Mouse (Mus musculus) liver, postnatal 0 days (tissue): ENCODE measurements around the gene 1110008L16Rik. TPM values are rescaled to one million over a fixed set of nuclear protein-coding genes. Genes with fewer than 3 reads are reported as not detected.
A peak's percentile ranks its signal among the peaks of the same experiment; 100 is the strongest.

ENCODE experiments used
- ATAC-seq: fragments of 200-750 bp; cut with Nextera tagmentation; 2 replicates; pipeline ENCODE4 v1.8.0; 2017; ENCODE audit warnings: mild to moderate bottlenecking, moderate library complexity
- DNase-seq: peaks from one replicate; pipeline ENCODE4 v3.0.0-alpha.2; 2016
- H3K27ac ChIP-seq: fragments of 300-500 bp; sonication (generic); 2 replicates; pipeline ENCODE4 v1.5.1; 2014; ENCODE audit warnings: antibody characterized with exemption, moderate library complexity, mild to moderate bottlenecking, low read depth
- H3K27me3 ChIP-seq: fragments of 300-500 bp; sonication (generic); 2 replicates; pipeline ENCODE4 v1.6.1; 2014; ENCODE audit warnings: low read length, control low read depth, mixed read lengths; ENCODE audit not compliant: insufficient read depth
- H3K36me3 ChIP-seq: fragments of 300-500 bp; sonication (generic); replicated peaks from 2 replicates; pipeline ENCODE4 v1.6.1; 2014; ENCODE audit warnings: mild to moderate bottlenecking, control low read depth, low read length, moderate library complexity, mixed read lengths; ENCODE audit not compliant: insufficient read depth
- H3K4me1 ChIP-seq: fragments of 300-500 bp; sonication (generic); 2 replicates; pipeline ENCODE4 v1.6.1; 2014; ENCODE audit warnings: antibody characterized with exemption, mild to moderate bottlenecking, control low read depth; ENCODE audit not compliant: insufficient read depth
- H3K4me2 ChIP-seq: fragments of 300-500 bp; sonication (generic); 2 replicates; pipeline ENCODE4 v1.6.1; 2014; ENCODE audit warnings: low read depth, mild to moderate bottlenecking, low read length, moderate library complexity, mixed read lengths
- H3K4me3 ChIP-seq: fragments of 300-500 bp; sonication (generic); 2 replicates; pipeline ENCODE4 v1.5.1; 2014; ENCODE audit warnings: low read depth, low read length
- H3K9ac ChIP-seq: fragments of 300-500 bp; sonication (generic); replicated peaks from 2 replicates; pipeline ENCODE4 v1.6.1; 2014; ENCODE audit warnings: mild to moderate bottlenecking, moderate library complexity
- H3K9me3 ChIP-seq: fragments of 300-500 bp; sonication (generic); 2 replicates; pipeline ENCODE4 v1.6.1; 2016; ENCODE audit warnings: mild to moderate bottlenecking, control low read depth, low read length, mixed read lengths
- CTCF ChIP-seq: sonication (generic); IDR thresholded peaks from 2 replicates; pipeline ENCODE4 v1.5.1; 2016; ENCODE audit warnings: antibody characterized with exemption, low read depth
- EP300 ChIP-seq: IDR thresholded peaks from 2 replicates; pipeline ENCODE4 v1.6.1; 2016; ENCODE audit warnings: antibody characterized with exemption, low read depth, mild to moderate bottlenecking
- WGBS: fragments of 180-500 bp; shearing (Covaris S2); extraction: QIAGEN DNeasy Blood & Tissue Kit; methylation state at CpG from one replicate; pipeline ENCODE4 v1.1.7; 2014; ENCODE audit not compliant: insufficient replicate concordance; 5-methylcytosine and 5-hydroxymethylcytosine counted together
- polyA plus RNA-seq: library from polyadenylated mRNA; unstranded; fragments of >200 nt; fragmentation: Nextera tagmentation; extraction: Ambion mirVana; gene quantifications from 2 replicates; pipeline ENCODE4 v1.2.1, GENCODE M21; 2015

Gene 1110008L16Rik
- polyA plus RNA-seq, 1 experiment from 2014 or later, result 5.5 TPM

GRCm38 (mm10) chr12:55377610-55377980, 78.2 kb downstream of the 1110008L16Rik start:
- ATAC-seq (no peak), DNase-seq (no peak)
- Histone ChIP-seq H3K4me2 (no peak overlapping the region), H3K4me3 (no peak overlapping the region), H3K9me3 (no peaks in the 10 kb centered on the region), H3K9ac (no peak overlapping the region), H3K27me3 (peaks cover 5% of the 10 kb centered on the region; the same call in 1 of the 2 replicates), H3K36me3 (0 out of 2 replicates have a peak, but pooled peaks cover 11% of the 10 kb centered on the region), H3K4me1 (no peaks in the 10 kb centered on the region), H3K27ac (no peak overlapping the region)
- TF ChIP-seq CTCF (no peak), EP300 (no peak)
- 78% methylated on average over 6 of the region's 6 CpGs for WGBS

DNA sequence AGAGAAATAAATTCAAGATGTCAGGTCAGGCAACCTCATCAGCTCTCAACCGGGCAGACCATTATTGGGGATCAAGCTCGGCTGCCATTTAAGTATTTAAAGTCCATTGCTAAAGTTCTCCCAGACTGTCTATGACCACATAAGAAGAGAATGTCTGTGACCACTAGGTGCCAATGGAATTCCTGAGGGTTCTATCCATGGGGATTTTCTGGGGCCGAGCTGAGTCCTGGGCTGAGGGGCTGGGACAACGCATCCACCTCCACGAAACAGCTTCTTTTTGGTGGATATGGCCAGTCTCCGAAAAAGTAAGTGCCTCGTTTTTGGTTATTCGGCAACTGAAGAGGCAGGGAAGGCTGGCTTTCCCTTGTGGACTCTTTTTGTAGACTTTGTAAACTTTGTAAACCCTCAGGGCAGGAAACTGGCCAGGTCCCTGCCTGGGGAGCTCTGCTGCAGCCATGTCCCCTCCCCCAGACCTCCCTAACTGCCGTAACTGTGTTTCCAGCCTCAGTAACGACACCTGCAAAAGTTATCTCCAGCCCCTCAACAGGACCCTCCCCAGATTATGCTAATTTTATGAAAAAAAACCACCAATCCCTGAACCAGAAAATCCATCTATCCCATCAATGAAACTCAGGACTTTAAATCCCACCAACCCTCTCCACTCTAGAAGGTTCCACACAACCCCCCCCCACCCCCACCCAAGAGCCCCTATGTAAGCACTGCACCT, 84.8 kb downstream of the 1110008L16Rik start, which contains the start of gene Psma6:
Psma6 (plus strand) TSS at position 200 of the 727 bp plus-strand sequence.
- H3K9me3 ChIP-seq, result no peaks in the 10 kb centered on the region
- H3K4me1 ChIP-seq, result peaks cover 2% of the 10 kb centered on the region; the same call in 1 of the 2 replicates
- peaks cover 4% of the 10 kb centered on the region; the same call in 1 of the 2 replicates for H3K27me3 ChIP-seq
- ATAC-seq (no peak), DNase-seq (no peak)
- H3K27ac ChIP-seq, result no peak within 1 kb of the TSS
- 0 out of 2 replicates have a peak, but pooled peaks cover 7% of the 10 kb centered on the region for H3K36me3 ChIP-seq
- no peak within 1 kb of the TSS for H3K9ac ChIP-seq
- no peak within 1 kb of the TSS for H3K4me2 ChIP-seq
- H3K4me3 ChIP-seq, result no peak within 1 kb of the TSS
- WGBS, result 70% methylated on average over 10 of the region's 10 CpGs
- TF ChIP-seq EP300 (no peak), CTCF (no peak)

DNA sequence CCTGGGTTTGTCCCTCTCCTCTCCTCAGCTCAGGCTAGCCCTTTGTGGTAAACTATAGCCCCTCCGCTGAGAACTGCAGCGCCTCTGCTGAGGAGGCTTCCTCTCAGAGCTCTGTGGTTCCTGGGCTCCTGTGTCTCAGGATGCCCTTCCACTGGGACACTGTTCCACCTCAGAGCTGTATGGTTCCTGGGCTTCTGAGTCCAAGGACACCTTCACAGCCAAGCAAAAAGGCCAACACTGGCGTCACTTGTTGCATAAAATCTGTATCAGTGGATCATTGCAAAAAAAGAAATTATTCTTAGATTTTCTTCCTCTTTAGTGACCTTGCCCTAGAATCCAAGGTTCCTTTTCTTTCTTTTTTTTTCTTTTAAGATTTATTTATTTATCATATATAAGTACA, 85.4 kb downstream of the 1110008L16Rik start:
- no peak overlapping the region for H3K4me3 ChIP-seq
- no peak overlapping the region for H3K4me2 ChIP-seq
- peaks cover 4% of the 10 kb centered on the region; the same call in 1 of the 2 replicates for H3K27me3 ChIP-seq
- no peak for ATAC-seq
- H3K4me1 ChIP-seq, result peaks cover 5% of the 10 kb centered on the region; the same call in 1 of the 2 replicates
- no peak for TF ChIP-seq CTCF
- TF ChIP-seq EP300, result no peak
- H3K9me3 ChIP-seq, result no peaks in the 10 kb centered on the region
- 0 out of 2 replicates have a peak, but pooled peaks cover 5% of the 10 kb centered on the region for H3K36me3 ChIP-seq
- DNase-seq, result no peak
- H3K27ac ChIP-seq, result no peak overlapping the region
- 73% methylated on average over 3 of the region's 3 CpGs for WGBS
- H3K9ac ChIP-seq, result no peak overlapping the region

GRCm38 (mm10) chr12:55385931-55386330, 86.6 kb downstream of the 1110008L16Rik start:
- H3K4me1 ChIP-seq, result peaks cover 5% of the 10 kb centered on the region; the same call in 1 of the 2 replicates
- H3K4me3 ChIP-seq, result no peak overlapping the region
- H3K9ac ChIP-seq, result no peak overlapping the region
- no peak overlapping the region for H3K27ac ChIP-seq
- TF ChIP-seq EP300, result no peak
- TF ChIP-seq CTCF, result no peak
- H3K9me3 ChIP-seq, result no peaks in the 10 kb centered on the region
- no peak overlapping the region for H3K4me2 ChIP-seq
- 0 out of 2 replicates have a peak, but pooled peaks cover 5% of the 10 kb centered on the region for H3K36me3 ChIP-seq
- 76% methylated on average over 6 of the region's 6 CpGs for WGBS
- ATAC-seq (no peak), DNase-seq (no peak)
- H3K27me3 ChIP-seq, result peaks cover 6% of the 10 kb centered on the region; the same call in 1 of the 2 replicates

DNA sequence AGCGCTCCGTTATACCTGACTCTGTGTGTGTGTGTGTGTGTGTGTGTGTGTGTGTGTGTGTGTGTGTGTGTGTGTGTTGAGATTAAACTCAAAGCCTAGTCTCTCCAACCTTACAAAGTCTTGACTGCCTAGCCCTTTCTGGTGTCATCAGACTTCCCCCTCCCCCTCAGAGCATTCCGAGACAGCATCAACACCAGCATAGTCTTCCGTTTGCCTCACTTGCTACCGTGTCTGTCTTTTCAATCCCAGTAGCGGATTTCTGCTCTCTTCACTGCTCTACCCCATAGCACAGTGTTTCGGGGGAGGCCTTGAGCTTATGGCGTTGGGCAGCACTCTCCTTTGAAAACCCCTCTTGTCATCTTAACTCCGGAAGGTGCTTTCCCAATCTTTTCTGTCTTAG, 87.1 kb downstream of the 1110008L16Rik start:
- no peak for TF ChIP-seq CTCF
- TF ChIP-seq EP300, result no peak
- no peak overlapping the region for H3K9ac ChIP-seq
- peaks cover 10% of the 10 kb centered on the region; the same call in 1 of the 2 replicates for H3K27me3 ChIP-seq
- no peak overlapping the region for H3K4me3 ChIP-seq
- no peak overlapping the region for H3K4me2 ChIP-seq
- WGBS, result 81% methylated on average over 9 of the region's 9 CpGs
- DNase-seq (no peak), ATAC-seq (no peak)
- 0 out of 2 replicates have a peak, but pooled peaks cover 5% of the 10 kb centered on the region for H3K36me3 ChIP-seq
- no peak overlapping the region for H3K27ac ChIP-seq
- no peaks in the 10 kb centered on the region for H3K9me3 ChIP-seq
- H3K4me1 ChIP-seq, result peaks cover 5% of the 10 kb centered on the region; the same call in 1 of the 2 replicates

- no peak for TF ChIP-seq EP300
- Histone ChIP-seq H3K27me3 (peaks cover 13% of the 10 kb centered on the region; the same call in 1 of the 2 replicates), H3K9ac (no peak overlapping the region), H3K4me3 (no peak overlapping the region), H3K4me2 (no peak overlapping the region), H3K27ac (peak overlapping the region; percentile 61), H3K4me1 (peaks cover 5% of the 10 kb centered on the region; the same call in 1 of the 2 replicates), H3K9me3 (no peaks in the 10 kb centered on the region), H3K36me3 (0 out of 2 replicates have a peak, but pooled peaks cover 4% of the 10 kb centered on the region)
- DNase-seq (no peak), ATAC-seq (no peak)
- WGBS, result 55% methylated on average over 7 of the region's 7 CpGs
Observed at GRCm38 (mm10) chr12:55387083-55387787, 87.9 kb downstream of the 1110008L16Rik start.
